Mouse (Mus musculus): ENCODE results near the gene Hmga1. TPM values are rescaled to one million over a fixed set of nuclear protein-coding genes. Genes with fewer than 3 reads are reported as not detected.

Gene Hmga1
- total RNA-seq, 2 experiments from 2014 or later = 42.1 to 44.6 TPM

DNA sequence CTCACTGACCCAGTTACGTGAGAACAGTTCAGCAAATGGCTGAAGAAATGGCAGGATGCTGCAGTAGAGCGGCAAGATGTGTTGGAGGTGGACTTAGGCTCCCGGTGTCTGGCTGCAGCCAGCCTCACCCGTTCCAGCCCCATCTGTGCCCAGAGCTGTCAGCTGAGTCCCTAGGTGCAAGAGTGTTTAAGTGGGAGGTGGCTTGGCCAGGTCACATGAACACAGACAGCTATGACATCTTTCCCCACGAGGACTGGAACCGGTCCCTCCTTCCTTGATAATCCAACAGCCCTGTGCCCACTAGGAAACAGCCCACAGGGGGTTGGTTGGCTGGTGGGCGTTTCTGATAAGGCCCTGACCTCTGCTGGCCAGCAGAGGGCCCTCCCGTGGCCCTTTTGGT, 28.3 kb upstream of the Hmga1 start:
- no peak for DNase-seq (ENCODE audit: low spot score in 2 of 2)

GRCm38 (mm10) chr17:27528767-27529166, 27.5 kb upstream of the Hmga1 start:
- DNase-seq (ENCODE audit: low spot score in 2 of 2) = no peak

- no peak for DNase-seq (ENCODE audit: low spot score in 2 of 2)
Measured at GRCm38 (mm10) chr17:27532095-27532494, 24.2 kb upstream of the Hmga1 start.

DNA sequence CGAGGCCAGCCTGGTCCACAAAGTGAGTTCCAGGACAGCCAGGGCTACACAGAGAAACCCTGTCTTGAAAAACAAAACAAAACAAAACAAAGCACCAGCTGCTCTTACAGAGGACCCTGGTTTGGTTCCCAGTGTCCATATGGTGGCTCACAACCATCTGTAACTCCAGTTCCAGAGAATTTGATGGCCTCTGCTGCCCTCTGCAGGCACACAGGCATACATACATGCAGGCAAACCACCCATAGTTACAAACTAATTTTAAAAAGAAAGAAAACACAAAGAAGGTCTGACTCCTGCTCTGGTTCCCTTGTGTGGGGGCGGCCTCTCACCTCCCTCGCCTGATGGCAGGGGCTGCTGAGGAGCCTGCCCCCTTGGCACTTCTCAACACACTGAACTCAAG, 22.9 kb upstream of the Hmga1 start:
- no peak for DNase-seq (ENCODE audit: low spot score in 2 of 2)

DNA sequence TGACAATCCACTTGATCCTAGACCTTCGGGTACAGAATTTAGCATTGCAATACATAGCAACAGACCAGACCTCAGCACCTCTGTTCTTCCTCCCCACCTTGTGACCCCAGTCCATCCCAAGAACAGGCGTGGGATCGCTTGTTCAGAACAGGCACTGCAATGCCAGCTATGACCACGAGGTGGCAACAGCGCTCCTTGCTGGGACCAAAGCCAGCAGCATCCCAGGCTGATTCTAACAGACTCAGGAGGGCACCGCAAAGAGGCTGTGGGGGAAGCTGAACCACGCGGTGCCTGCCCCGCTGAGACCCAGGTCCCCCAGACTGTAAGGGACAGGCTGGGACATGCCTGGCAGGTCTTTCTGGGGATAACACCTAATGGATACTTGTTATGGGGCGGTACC, 21.6 kb upstream of the Hmga1 start:
- peak; percentile 81 to 93 for DNase-seq (ENCODE audit: low spot score in 2 of 2)

DNA sequence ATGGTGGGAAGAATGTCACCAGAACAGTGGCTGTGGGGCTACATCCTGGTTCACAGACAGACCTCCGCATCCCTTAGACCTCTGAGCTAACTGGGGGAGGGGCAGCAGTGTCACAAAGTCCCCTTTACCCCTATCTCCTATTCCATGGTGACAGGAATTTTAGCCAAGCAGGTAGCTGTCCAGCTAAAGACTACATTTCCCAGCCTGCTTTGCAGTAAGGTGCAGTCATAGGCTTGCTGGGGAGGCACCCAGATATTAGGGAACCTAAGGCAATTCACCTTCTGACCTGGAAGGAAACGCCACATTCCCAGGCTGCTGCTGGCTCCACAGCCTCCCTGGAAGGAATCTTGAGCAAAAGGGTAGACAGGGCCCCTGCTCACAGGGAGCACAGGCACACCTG, 15.0 kb upstream of the Hmga1 start:
- DNase-seq (ENCODE audit: low spot score in 2 of 2) = no peak

GRCm38 (mm10) chr17:27541984-27542383, 14.3 kb upstream of the Hmga1 start:
- no peak for DNase-seq (ENCODE audit: low spot score in 2 of 2)

DNA sequence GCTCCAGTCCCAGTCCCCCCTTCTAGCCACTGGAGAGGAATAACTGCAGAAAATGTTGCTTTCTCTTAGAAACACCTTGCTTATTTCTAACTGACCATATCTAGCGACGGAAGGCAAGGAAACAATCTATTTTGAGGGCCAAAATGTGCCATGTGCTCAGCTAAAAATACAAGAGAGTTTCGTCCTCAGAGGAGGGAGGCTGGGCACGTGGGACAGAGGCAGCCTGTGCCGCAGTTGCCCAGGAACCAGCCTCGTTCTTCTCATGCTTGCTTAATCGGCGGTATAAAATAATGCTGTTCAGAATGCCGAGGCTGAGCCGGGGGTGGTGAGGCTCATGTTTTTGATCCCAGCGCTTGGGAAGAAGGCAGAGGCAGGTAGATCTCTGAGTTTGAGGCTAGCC, 11.7 kb upstream of the Hmga1 start:
- DNase-seq (ENCODE audit: low spot score in 2 of 2) = peak in 1 of 2 experiments; percentile 45

DNA sequence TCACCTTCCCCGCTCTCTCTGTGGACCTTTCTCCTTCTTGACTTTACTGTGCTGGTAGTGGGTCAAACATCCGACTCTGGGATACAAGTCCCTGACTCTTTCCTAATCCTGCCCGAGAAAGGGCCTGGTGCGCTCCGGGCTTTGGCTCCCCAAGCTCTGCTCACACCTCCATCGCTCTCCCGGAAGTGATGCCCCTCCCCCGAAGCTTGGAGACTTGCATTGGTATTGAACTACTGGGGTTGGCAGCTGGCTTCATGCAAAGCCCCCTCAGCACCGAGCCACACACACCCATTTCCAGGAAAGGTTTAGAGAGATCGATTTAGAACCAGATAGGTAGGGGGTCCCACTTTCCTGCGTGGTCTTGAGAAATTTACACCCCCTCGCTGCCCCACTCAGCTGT, 10.3 kb upstream of the Hmga1 start:
- DNase-seq (ENCODE audit: low spot score in 2 of 2) = no peak

DNA sequence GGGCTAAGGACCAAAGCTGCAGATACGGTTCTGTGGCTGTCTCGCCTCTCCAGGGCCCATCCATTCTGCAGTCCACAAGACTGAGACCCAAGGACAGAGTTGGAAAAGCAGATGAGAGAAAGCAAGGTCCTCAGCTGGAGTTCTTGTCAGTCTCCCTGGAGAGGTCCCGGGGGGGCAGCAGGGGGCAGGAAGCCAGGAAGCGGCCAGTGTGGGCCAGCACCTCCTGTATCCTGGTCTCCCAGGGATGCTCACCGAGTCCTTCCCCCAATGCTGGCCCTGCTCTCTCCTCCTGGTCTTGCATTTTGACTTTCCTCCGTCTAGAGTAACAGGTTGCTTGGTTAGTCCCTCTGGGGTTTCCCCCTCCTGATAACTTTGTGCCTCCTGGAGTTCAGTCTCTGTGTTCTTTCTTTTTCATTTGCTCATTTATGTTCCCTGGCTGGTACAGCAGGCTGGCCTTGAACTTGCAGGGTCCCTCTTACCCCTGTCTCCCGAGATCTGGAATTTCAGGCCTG, 9.7 kb upstream of the Hmga1 start:
- no peak for DNase-seq (ENCODE audit: low spot score in 2 of 2)

- DNase-seq (ENCODE audit: low spot score in 2 of 2) = no peak
Measured at GRCm38 (mm10) chr17:27547253-27547868, 8.9 kb upstream of the Hmga1 start.

DNA sequence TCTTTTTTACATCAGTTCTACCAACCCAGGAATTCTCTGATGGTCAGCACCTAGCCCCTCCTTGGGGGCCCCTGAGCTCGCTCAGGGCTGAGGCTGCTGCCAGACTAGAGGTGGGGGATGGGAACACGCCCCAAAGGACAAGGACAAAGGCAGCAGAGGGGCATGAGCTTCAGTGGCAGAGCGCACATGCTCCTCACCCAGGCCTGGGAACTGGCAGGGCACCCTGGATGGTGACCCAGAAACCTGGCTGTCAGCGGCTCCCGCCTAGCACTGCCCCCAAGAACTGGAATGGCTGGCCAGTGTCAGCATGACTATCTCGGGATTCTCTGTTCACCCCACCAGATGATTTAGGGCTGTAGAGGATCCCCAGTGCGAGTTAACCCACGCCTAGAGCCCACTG, 7.1 kb upstream of the Hmga1 start:
- no peak for DNase-seq (ENCODE audit: low spot score in 2 of 2)

DNA sequence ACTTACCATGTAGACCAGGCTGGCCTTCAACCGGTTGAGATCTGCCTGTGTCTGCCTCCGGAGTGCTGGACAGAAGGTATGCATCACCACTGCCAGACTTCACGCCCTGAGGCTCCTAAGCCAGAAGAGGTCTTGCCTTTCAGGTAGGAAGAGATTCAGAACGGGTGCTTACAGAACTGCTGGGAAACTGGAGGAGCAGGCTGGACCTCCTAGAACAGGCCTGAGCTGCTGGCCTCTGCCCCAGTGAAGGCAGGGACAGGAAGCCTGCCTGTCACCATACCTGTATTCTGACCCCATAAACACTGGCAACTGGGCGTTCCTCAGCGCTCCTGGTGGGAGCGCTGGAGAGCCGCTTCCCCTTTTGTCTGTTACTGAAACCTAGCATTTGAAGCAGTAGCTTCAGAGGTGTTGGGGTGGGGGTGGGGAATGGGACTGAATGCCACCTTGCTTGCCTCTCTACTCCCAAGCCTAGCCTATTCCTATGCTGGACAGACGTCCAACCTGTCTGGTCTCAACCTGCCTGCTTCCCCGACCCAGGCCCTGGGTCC, 4.8 kb upstream of the Hmga1 start:
- no peak for DNase-seq (ENCODE audit: low spot score in 2 of 2)

GRCm38 (mm10) chr17:27552215-27553201, 3.8 kb upstream of the Hmga1 start:
- DNase-seq (ENCODE audit: low spot score in 2 of 2) = peak in 1 of 2 experiments; percentile 36

DNA sequence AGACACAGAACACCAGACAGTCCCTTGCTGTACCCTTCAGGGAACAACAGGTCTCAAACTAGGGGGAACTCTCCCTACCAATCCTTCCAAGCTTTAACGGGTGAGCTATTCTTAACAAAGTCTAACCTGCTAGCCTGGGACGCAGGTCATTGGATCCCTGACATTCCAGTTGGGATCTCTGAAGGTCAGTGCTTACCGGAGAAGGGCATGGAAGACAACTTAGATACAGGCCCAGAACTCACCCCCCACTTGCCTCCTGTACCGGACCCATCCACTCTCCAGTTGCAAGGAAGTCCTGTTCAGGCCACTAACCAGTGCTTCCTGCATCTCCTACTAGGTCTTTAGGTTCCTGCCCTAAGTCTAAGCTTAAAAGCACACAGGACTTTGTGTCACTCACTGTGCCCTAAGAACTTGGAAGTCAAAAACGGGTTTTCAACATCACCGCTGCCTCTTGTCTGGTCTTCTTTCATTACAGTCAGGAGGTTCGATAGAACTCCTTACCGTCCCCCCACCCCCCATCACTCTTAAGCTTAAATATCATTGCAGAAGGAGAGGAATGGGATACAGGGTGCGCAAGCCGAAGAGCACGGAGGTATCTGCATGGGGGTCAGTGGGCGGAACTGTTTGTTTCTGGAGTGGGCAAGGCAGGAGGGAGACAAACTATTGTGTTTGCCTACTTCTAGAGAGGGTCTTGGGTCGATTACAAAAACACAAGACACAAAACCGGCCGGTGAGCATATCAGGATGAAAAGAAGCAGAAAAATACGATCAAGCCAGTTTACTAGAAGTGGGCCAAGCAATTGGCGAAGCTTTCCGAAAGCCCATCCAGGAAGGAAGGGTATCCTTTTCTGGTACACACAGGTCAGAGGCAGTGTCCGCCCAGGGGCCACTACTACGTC, 2.0 kb upstream of the Hmga1 start:
- no peak for DNase-seq (ENCODE audit: low spot score in 2 of 2)

- DNase-seq (ENCODE audit: low spot score in 2 of 2) = no peak
Measured at GRCm38 (mm10) chr17:27555075-27555511, 1.2 kb upstream of the Hmga1 start.

DNA sequence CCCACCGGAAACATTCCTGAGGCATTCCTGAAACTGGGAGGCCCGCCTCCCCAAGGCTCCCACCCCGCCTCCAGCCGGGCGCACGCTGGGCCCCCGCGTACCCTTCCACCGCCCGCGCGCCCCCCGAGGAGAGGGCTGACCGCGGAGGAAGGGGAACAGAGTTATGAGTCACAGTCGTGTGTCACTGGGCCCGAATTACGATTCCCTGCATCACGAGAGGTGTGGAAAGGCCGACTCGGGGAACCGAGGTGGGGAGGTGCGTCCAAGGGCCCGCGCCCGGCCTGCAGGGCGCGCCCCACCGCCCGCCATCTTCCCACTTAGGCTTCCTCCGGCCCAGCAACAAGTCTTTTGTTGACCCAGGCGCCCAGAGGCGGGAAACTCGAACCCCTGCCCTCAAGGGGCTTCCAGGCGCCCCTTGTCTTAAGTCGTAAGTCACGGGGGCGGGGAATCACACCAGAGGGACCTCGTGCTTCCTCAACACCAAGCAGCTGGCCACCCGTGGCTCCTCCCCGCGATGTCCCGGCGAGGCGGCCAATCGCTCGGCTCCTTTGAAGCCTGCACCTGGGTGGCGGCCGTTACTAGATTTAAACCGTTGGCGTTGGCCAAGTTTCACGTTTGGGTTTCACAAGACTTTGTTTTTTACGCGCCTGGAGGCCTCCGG, 655 bp upstream of the Hmga1 start:
- no peak for DNase-seq (ENCODE audit: low spot score in 2 of 2)

GRCm38 (mm10) chr17:27557181-27557926, 1.1 kb downstream of the Hmga1 start:
- no peak for DNase-seq (ENCODE audit: low spot score in 2 of 2)

DNA sequence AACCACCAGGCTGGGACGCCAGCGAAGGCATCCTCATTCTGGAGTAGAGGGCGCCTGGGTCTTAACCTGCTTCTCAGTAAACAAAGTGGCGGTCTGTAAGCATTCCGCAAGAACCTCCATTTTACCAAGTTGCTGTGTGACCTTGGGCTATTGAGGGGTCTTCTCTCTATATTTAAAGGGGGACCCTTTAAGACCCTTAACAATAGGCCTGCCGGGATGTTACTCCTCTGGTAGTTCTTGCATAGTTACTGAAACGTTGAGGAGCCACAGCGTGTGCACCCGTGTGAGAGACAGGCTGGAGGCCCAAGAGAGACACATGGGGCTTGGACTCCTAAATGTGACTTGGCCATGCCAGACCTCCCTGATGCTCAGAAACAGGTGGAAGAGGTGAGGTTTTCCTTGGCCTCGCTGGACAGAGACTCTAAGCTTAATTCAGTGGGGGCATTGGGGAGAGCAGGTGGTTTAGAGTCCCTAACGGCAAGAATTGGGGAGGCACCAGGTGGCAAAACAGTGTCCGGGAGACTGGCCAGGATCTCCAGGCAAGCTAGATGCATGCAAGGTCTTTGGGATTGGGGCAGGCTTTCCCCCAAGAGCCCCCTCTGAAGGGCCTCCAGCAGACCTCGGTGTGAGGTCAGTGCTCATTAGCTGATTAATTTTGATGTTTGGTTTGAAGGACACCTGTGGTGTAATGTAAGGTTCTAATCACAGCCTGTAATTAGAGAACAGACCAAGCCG, 1.8 kb downstream of the Hmga1 start:
- DNase-seq (ENCODE audit: low spot score in 2 of 2) = no peak

All from layer of hippocampus, adult 18-20 months (tissue).